Mouse (Mus musculus): ENCODE measurements around the gene Fezf1. TPM values are rescaled to one million over a fixed set of nuclear protein-coding genes. Genes with fewer than 3 reads are reported as not detected.

Gene Fezf1
- polyA plus RNA-seq, 1 experiment from 2014 or later: not detected

DNA sequence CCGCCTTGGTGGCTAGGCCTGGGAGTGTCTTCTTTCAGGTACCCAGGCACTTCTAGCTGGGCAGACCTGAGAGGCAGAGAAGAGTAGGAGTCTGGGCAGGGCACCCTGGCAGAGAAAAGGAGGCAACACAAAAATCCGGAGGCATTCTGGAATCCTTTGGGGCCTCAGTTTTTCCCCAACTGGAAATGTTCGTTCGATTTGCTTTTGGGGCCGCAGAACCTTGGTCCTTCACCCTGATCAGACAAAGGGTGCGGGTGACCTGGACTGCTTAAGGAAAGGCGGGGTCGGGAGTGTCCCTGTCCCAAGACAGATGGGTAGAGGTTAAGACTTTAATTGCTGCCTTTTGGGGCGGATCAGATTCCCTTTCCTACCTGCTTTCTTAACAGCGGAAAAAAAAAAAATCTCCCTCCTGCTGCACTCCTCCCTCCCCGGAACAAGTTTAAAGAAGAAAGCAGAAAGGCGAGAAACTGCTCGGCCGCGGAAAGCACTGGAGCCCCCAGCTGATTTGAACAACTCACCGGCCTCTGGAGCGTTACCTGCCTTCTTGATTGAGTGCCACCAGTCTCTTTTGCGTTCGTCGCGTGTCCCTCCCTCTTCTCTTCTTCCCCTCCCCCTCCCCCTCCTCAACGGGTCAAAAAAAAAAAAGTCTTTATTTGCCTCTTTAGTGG is 2.3 kb upstream of the Fezf1 start:
- WGBS: under 1% methylated on average over 22 of the region's 22 CpGs
- H3K4me3 ChIP-seq (ENCODE audit: low read depth, low read length): no peak overlapping the region
- H3K4me2 ChIP-seq (ENCODE audit: low read depth): no peak overlapping the region
- peak; percentile 21 for DNase-seq (ENCODE audit: low spot score)
- 0 out of 2 replicates have a peak, but pooled peaks cover 4% of the 10 kb centered on the region for H3K4me1 ChIP-seq (ENCODE audit: control insufficient read depth, insufficient read depth, low read length)
- H3K36me3 ChIP-seq (ENCODE audit: control insufficient read depth, insufficient read depth, low read length): no peaks in the 10 kb centered on the region
- H3K9ac ChIP-seq (ENCODE audit: low read length): no peak overlapping the region
- ATAC-seq (ENCODE audit: insufficient read depth, low FRiP score, low TSS enrichment): no peak
- no peaks in the 10 kb centered on the region for H3K9me3 ChIP-seq (ENCODE audit: control insufficient read depth, low read length)
- no peak overlapping the region for H3K27ac ChIP-seq (ENCODE audit: low read depth, low read length)
- H3K27me3 ChIP-seq (ENCODE audit: control insufficient read depth, insufficient read depth, low read length): peaks cover 91% of the 10 kb centered on the region

DNA sequence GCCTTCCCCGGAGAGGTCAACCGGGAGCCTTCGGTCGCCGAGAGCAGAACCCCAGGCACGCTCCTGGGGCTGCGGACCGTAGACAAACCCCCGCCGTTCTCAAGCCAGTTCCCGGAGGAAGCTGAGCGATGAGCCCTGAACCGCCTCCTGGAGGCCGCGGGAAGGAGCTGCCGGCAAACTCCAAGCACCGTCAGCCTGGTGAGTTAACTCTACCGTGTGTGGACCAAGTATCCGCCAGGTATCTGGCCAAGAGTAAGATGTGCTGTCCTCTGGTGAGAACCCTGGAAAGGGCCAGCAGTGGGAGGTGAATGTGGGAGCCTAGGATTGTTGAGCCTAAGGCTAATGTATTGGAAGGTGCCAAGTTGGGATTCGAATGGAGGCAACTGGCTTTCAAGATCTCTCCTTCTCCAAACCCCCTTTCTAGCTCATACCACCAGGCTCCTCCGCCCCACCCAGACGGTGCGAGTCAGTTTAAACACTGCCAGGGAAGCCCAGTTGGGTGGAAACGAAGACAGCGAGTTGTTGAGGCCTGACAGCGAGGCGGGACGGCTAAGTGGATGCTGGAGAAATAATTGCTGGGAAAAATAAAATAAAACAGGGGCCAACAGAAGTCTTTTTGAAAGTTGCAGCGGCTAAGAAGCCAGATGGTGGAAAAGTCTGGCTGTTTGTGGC is 1.6 kb upstream of the Fezf1 start:
- Histone ChIP-seq H3K4me1 (ENCODE audit: control insufficient read depth, insufficient read depth, low read length) (0 out of 2 replicates have a peak, but pooled peaks cover 4% of the 10 kb centered on the region), H3K9me3 (ENCODE audit: control insufficient read depth, low read length) (no peaks in the 10 kb centered on the region), H3K27ac (ENCODE audit: low read depth, low read length) (no peak overlapping the region), H3K4me2 (ENCODE audit: low read depth) (peak overlapping the region; percentile 55), H3K4me3 (ENCODE audit: low read depth, low read length) (peak overlapping the region; percentile 29), H3K27me3 (ENCODE audit: control insufficient read depth, insufficient read depth, low read length) (peaks cover 89% of the 10 kb centered on the region), H3K9ac (ENCODE audit: low read length) (peak overlapping the region; percentile 3; the same call in 1 of the 2 replicates), H3K36me3 (ENCODE audit: control insufficient read depth, insufficient read depth, low read length) (no peaks in the 10 kb centered on the region)
- DNase-seq (ENCODE audit: low spot score): peak; percentile 75
- WGBS: under 1% methylated on average over 29 of the region's 29 CpGs
- peak; percentile 58 for ATAC-seq (ENCODE audit: insufficient read depth, low FRiP score, low TSS enrichment)

GRCm38 (mm10) chr6:23249053-23249401 is 865 bp upstream of the Fezf1 start:
- Histone ChIP-seq H3K4me1 (ENCODE audit: control insufficient read depth, insufficient read depth, low read length) (0 out of 2 replicates have a peak, but pooled peaks cover 4% of the 10 kb centered on the region), H3K27ac (ENCODE audit: low read depth, low read length) (no peak overlapping the region), H3K27me3 (ENCODE audit: control insufficient read depth, insufficient read depth, low read length) (peaks cover 89% of the 10 kb centered on the region), H3K4me2 (ENCODE audit: low read depth) (peak overlapping the region; percentile 55), H3K36me3 (ENCODE audit: control insufficient read depth, insufficient read depth, low read length) (no peaks in the 10 kb centered on the region), H3K9ac (ENCODE audit: low read length) (no peak overlapping the region), H3K9me3 (ENCODE audit: control insufficient read depth, low read length) (no peaks in the 10 kb centered on the region), H3K4me3 (ENCODE audit: low read depth, low read length) (peak overlapping the region; percentile 29)
- WGBS: under 1% methylated on average over 24 of the region's 24 CpGs
- ATAC-seq (ENCODE audit: insufficient read depth, low FRiP score, low TSS enrichment) (no peak), DNase-seq (ENCODE audit: low spot score) (peak; percentile 60)

DNA sequence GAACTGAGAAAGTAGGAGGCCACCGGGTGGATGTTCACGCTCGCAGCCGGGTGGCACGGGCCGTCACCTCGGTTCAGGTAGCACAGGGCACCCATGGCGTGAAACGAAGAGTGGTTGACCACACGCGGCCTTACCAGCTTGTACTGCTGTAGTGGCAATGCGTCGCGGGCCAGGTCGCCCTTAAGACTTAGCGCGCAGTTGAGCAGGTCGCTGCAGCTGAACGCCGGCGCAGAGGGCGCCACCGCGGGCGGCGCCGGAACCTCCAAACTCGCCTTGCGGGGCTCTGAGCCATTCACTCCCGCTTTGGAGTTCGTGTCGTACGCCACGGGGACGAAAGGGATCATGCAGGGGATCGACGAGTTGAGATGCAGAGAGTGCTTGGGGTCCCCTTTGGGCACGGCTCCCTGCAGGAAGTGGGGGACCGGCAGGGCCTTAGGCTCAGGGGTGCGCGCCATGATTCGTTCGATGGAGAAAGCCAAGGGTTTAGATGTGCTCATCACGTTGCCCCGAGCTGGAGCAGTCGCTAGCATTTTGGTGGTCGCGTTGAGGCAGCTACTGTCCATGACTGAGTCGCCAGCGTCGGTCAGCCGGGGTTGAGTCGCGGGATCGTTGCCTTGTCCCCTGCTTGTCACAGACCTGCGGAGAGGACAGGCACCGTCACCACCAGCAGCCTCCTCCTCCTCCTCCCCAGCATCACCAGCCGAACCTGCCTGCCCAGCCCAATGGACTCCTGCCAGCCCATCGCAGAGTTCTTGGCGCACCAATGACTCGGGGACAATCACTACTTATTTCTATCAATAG is 450 bp downstream of the Fezf1 start:
- Histone ChIP-seq H3K27ac (ENCODE audit: low read depth, low read length) (no peak overlapping the region), H3K9ac (ENCODE audit: low read length) (no peak overlapping the region)

GRCm38 (mm10) chr6:23246790-23247511 is 1.2 kb downstream of the Fezf1 start:
- H3K9me3 ChIP-seq (ENCODE audit: control insufficient read depth, low read length): no peaks in the 10 kb centered on the region
- ATAC-seq (ENCODE audit: insufficient read depth, low FRiP score, low TSS enrichment) (no peak), DNase-seq (ENCODE audit: low spot score) (peak; percentile 51)
- 0% methylated on average over 23 of the region's 23 CpGs for WGBS
- no peaks in the 10 kb centered on the region for H3K36me3 ChIP-seq (ENCODE audit: control insufficient read depth, insufficient read depth, low read length)
- H3K4me2 ChIP-seq (ENCODE audit: low read depth): peak overlapping the region; percentile 27; the same call in 1 of the 2 replicates
- no peak overlapping the region for H3K27ac ChIP-seq (ENCODE audit: low read depth, low read length)
- H3K9ac ChIP-seq (ENCODE audit: low read length): no peak overlapping the region
- 0 out of 2 replicates have a peak, but pooled peaks cover 4% of the 10 kb centered on the region for H3K4me1 ChIP-seq (ENCODE audit: control insufficient read depth, insufficient read depth, low read length)
- H3K4me3 ChIP-seq (ENCODE audit: low read depth, low read length): no peak overlapping the region
- H3K27me3 ChIP-seq (ENCODE audit: control insufficient read depth, insufficient read depth, low read length): peaks cover 88% of the 10 kb centered on the region

More for the DNA sequence above, 450 bp downstream of the Fezf1 start:
- no peaks in the 10 kb centered on the region for H3K9me3 ChIP-seq (ENCODE audit: control insufficient read depth, low read length)
- peak overlapping the region; percentile 21 for H3K4me3 ChIP-seq (ENCODE audit: low read depth, low read length)
- 0 out of 2 replicates have a peak, but pooled peaks cover 4% of the 10 kb centered on the region for H3K4me1 ChIP-seq (ENCODE audit: control insufficient read depth, insufficient read depth, low read length)
- peak; percentile 60 for DNase-seq (ENCODE audit: low spot score)
- 0 out of 2 replicates have a peak, but pooled peaks have one; percentile 14 for ATAC-seq (ENCODE audit: insufficient read depth, low FRiP score, low TSS enrichment)
- peaks cover 89% of the 10 kb centered on the region for H3K27me3 ChIP-seq (ENCODE audit: control insufficient read depth, insufficient read depth, low read length)
- under 1% methylated on average over 61 of the region's 61 CpGs for WGBS
- H3K36me3 ChIP-seq (ENCODE audit: control insufficient read depth, insufficient read depth, low read length): no peaks in the 10 kb centered on the region
- H3K4me2 ChIP-seq (ENCODE audit: low read depth): peak overlapping the region; percentile 27

GRCm38 (mm10) chr6:23246061-23246789 is 1.9 kb downstream of the Fezf1 start:
- no peak overlapping the region for H3K4me3 ChIP-seq (ENCODE audit: low read depth, low read length)
- 2% methylated on average over 17 of the region's 17 CpGs for WGBS
- H3K4me2 ChIP-seq (ENCODE audit: low read depth): no peak overlapping the region

DNA sequence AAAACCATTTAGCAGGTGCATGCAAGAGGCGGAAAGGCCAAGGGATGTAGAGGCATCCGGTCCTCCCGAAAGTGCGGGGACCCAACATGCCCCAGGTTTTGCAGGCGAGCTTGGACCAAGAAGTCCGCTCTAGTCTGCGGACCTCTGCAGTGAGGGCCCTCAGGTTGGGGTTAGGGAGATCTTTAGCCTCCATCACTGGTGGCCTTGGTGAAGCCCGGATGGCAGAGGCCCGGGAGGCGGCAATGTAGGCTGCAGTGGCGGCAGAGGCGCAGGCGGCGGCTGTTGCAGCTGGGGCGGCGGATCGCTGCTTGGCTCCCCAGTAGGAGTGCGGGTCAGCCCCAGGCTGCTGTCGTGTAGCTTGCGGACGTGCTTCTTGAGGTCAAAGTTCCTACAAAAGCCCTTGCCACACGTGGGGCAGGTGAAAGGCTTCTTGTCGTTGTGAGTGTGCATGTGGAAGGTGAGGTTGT is 2.6 kb downstream of the Fezf1 start:
- DNase-seq (ENCODE audit: low spot score) (peak; percentile 61), ATAC-seq (ENCODE audit: insufficient read depth, low FRiP score, low TSS enrichment) (no peak)
- H3K4me3 ChIP-seq (ENCODE audit: low read depth, low read length): no peak overlapping the region
- peaks cover 85% of the 10 kb centered on the region for H3K27me3 ChIP-seq (ENCODE audit: control insufficient read depth, insufficient read depth, low read length)
- no peaks in the 10 kb centered on the region for H3K36me3 ChIP-seq (ENCODE audit: control insufficient read depth, insufficient read depth, low read length)
- H3K4me1 ChIP-seq (ENCODE audit: control insufficient read depth, insufficient read depth, low read length): 0 out of 2 replicates have a peak, but pooled peaks cover 4% of the 10 kb centered on the region
- H3K9ac ChIP-seq (ENCODE audit: low read length): no peak overlapping the region
- WGBS: under 1% methylated on average over 23 of the region's 23 CpGs
- no peaks in the 10 kb centered on the region for H3K9me3 ChIP-seq (ENCODE audit: control insufficient read depth, low read length)
- no peak overlapping the region for H3K4me2 ChIP-seq (ENCODE audit: low read depth)
- no peak overlapping the region for H3K27ac ChIP-seq (ENCODE audit: low read depth, low read length)

More at GRCm38 (mm10) chr6:23246061-23246789, 1.9 kb downstream of the Fezf1 start:
- Histone ChIP-seq H3K9me3 (ENCODE audit: control insufficient read depth, low read length) (no peaks in the 10 kb centered on the region), H3K36me3 (ENCODE audit: control insufficient read depth, insufficient read depth, low read length) (no peaks in the 10 kb centered on the region), H3K9ac (ENCODE audit: low read length) (no peak overlapping the region), H3K27me3 (ENCODE audit: control insufficient read depth, insufficient read depth, low read length) (peaks cover 87% of the 10 kb centered on the region), H3K27ac (ENCODE audit: low read depth, low read length) (no peak overlapping the region), H3K4me1 (ENCODE audit: control insufficient read depth, insufficient read depth, low read length) (0 out of 2 replicates have a peak, but pooled peaks cover 4% of the 10 kb centered on the region)
- no peak for ATAC-seq (ENCODE audit: insufficient read depth, low FRiP score, low TSS enrichment)
- DNase-seq (ENCODE audit: low spot score): no peak
